Mouse (Mus musculus) embryonic facial prominence, embryonic 15.5 days (tissue): ENCODE measurements around the gene Eif4g3. TPM values are rescaled to one million over a fixed set of nuclear protein-coding genes. Genes with fewer than 3 reads are reported as not detected.
"Not testable (repeated sequence)": the region's sequence is repeated elsewhere in the genome, so short reads cannot be mapped to it uniquely, and the experiment has no call there.

Experiments used
- ATAC-seq: fragments of 200-750 bp; cut with Nextera tagmentation; 2 replicates; pipeline ENCODE4 v1.8.0; 2017; ENCODE audit warnings: low read depth, moderate TSS enrichment; ENCODE audit not compliant: insufficient number of reproducible peaks, low FRiP score, low TSS enrichment
- H3K27ac ChIP-seq: fragments of 300-500 bp; sonication (generic); replicated peaks from 2 replicates; pipeline ENCODE4 v1.5.1; 2015; ENCODE audit warnings: mild to moderate bottlenecking, inconsistent platforms
- H3K27me3 ChIP-seq: fragments of 300-500 bp; sonication (generic); 2 replicates; pipeline ENCODE4 v1.6.1; 2015; ENCODE audit warnings: inconsistent platforms
- H3K36me3 ChIP-seq: fragments of 300-500 bp; sonication (generic); 2 replicates; pipeline ENCODE4 v1.6.1; 2015; ENCODE audit warnings: mild to moderate bottlenecking, inconsistent platforms
- H3K4me1 ChIP-seq: fragments of 300-500 bp; sonication (generic); 2 replicates; pipeline ENCODE4 v1.6.1; 2015; ENCODE audit warnings: inconsistent platforms
- H3K4me2 ChIP-seq: fragments of 300-500 bp; sonication (generic); replicated peaks from 2 replicates; pipeline ENCODE4 v1.6.1; 2015; ENCODE audit warnings: mild to moderate bottlenecking, inconsistent platforms
- H3K4me3 ChIP-seq: fragments of 300-500 bp; sonication (generic); replicated peaks from 2 replicates; pipeline ENCODE4 v1.5.1; 2015; ENCODE audit warnings: mild to moderate bottlenecking, inconsistent platforms
- H3K9ac ChIP-seq: fragments of 300-500 bp; sonication (generic); 2 replicates; pipeline ENCODE4 v1.6.1; 2015; ENCODE audit warnings: inconsistent platforms
- H3K9me3 ChIP-seq: fragments of 300-500 bp; sonication (generic); replicated peaks from 2 replicates; pipeline ENCODE4 v1.6.1; 2016; ENCODE audit warnings: inconsistent platforms
- WGBS: fragments of 180-500 bp; shearing (Covaris S2); methylation state at CpG from one replicate; pipeline ENCODE4 v1.1.7; 2015; 5-methylcytosine and 5-hydroxymethylcytosine counted together
- polyA plus RNA-seq: library from polyadenylated mRNA; unstranded; fragments of >200 nt; fragmentation: Nextera tagmentation; extraction: Ambion mirVana; gene quantifications from 2 replicates; pipeline ENCODE4 v1.2.1, GENCODE M21; 2015

The Eif4g3 gene
- polyA plus RNA-seq, 1 experiment from 2014 or later: 36.2 TPM

DNA sequence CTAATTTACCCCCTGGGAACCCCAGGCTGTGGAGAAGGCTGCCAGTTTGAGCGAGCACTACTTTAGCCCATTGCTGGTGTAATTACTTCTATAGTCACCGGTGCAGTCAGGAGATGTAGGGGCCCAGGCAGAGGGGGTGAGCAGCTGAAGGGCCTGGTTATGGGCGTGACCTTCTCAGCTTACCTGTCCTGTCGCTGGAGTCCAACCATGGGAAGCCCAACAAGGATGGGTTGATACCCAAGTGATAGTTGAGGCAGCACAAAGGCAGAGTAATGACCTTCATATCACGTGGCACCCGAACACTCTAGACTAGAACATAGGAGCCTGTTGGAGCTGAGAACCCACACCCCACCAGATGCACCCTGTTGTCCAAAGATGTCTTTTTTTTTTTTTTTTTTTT is 29.4 kb upstream of the Eif4g3 start:
- Histone ChIP-seq H3K9ac (no peak overlapping the region), H3K4me1 (0 out of 2 replicates have a peak, but pooled peaks cover 5% of the 10 kb centered on the region), H3K9me3 (no peaks in the 10 kb centered on the region), H3K36me3 (peaks cover 65% of the 10 kb centered on the region), H3K27ac (no peak overlapping the region), H3K4me3 (no peak overlapping the region), H3K27me3 (no peaks in the 10 kb centered on the region), H3K4me2 (no peak overlapping the region)
- ATAC-seq: no peak
- 87% methylated on average over 6 of the region's 6 CpGs for WGBS

DNA sequence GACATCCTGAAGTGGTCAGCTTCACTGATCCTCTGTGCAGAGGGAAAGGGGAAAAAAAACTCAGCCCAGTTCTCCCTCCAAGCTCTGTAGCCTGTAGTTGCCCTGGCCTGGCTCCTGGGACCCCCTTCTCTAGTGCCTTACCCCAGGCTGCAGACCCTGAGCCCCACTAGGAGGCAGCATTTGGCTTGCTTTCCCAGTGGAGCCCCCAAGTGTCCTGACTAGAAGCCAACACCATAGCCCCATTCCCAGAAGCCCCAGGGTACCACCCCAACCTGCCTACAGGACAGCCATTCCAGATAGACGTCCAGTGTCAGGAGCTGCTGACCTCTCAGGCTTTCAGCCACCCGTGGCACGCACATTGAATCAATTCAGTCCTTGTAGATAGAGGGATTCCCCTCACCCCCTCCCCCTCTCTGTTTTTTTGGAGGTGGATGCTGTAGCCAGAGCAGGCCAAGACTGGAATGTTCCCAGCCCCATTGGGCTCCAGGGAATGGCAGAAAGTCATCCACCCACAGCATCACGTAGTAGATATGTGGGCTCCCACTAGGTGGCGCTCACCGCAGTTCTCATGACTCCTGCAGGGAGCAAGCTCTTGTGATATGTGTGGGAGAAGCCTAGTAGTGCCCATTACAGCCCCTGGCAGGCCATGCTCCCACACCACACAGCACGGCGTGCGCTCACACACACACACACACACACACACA is 28.8 kb upstream of the Eif4g3 start:
- 50% methylated on average over 6 of the region's 9 CpGs for WGBS
- no peak overlapping the region for H3K4me2 ChIP-seq
- no peak overlapping the region for H3K9ac ChIP-seq
- peaks cover 59% of the 10 kb centered on the region for H3K36me3 ChIP-seq
- no peak overlapping the region for H3K4me3 ChIP-seq
- ATAC-seq: peak; percentile 15; the same call in 1 of the 2 replicates
- H3K27ac ChIP-seq: no peak overlapping the region
- H3K4me1 ChIP-seq: 0 out of 2 replicates have a peak, but pooled peaks cover 5% of the 10 kb centered on the region
- no peaks in the 10 kb centered on the region for H3K9me3 ChIP-seq
- no peaks in the 10 kb centered on the region for H3K27me3 ChIP-seq

DNA sequence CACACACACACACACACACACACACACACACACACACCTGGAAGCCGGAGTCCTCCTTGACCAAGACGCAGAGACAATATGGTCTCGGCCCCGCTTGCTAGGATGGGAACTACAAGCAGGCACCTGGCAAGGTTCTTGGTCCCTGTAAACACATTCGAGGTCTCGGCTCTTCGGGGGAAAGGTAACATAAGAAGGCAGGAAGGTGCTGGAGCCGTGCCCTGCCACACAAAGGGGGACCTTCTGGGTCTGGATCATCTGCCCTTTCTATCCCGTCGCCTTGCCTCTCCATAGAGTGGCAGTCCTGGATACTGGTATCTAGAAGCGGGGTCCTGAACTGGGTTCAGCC is 28.3 kb upstream of the Eif4g3 start:
- whole genome bisulfite sequencing: 94% methylated on average over 11 of the region's 11 CpGs
- Histone ChIP-seq H3K4me2 (no peak overlapping the region), H3K4me1 (0 out of 2 replicates have a peak, but pooled peaks cover 5% of the 10 kb centered on the region), H3K36me3 (peaks cover 54% of the 10 kb centered on the region), H3K27ac (no peak overlapping the region), H3K4me3 (no peak overlapping the region), H3K9ac (no peak overlapping the region), H3K27me3 (no peaks in the 10 kb centered on the region), H3K9me3 (no peaks in the 10 kb centered on the region)
- ATAC-seq: no peak

DNA sequence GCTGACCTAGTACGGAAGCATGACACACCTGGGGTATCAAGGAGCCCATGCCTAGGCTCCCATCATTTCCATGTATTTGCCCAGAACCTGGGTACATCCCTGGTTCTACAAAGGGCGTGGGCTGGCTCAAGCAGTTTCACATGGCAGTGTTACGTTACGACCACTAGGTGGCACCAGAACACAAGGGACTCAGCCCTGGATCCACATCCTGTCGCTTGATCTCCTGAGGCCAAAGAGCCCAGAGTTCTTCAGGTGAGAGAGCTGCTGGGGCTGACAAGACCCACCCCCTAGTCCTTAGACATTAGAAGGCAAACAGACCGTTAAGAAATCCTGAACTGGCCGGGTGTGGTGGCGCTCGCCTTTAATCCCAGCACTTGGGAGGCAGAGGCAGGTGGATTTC is 24.6 kb upstream of the Eif4g3 start:
- 12% methylated on average over 9 of the region's 9 CpGs for WGBS
- no peaks in the 10 kb centered on the region for H3K9me3 ChIP-seq
- no peaks in the 10 kb centered on the region for H3K27me3 ChIP-seq
- H3K27ac ChIP-seq: no peak overlapping the region
- H3K9ac ChIP-seq: no peak overlapping the region
- no peak overlapping the region for H3K4me3 ChIP-seq
- H3K4me1 ChIP-seq: 0 out of 2 replicates have a peak, but pooled peaks cover 5% of the 10 kb centered on the region
- no peak for ATAC-seq
- H3K4me2 ChIP-seq: no peak overlapping the region
- H3K36me3 ChIP-seq: peaks cover 19% of the 10 kb centered on the region; the same call in 1 of the 2 replicates

DNA sequence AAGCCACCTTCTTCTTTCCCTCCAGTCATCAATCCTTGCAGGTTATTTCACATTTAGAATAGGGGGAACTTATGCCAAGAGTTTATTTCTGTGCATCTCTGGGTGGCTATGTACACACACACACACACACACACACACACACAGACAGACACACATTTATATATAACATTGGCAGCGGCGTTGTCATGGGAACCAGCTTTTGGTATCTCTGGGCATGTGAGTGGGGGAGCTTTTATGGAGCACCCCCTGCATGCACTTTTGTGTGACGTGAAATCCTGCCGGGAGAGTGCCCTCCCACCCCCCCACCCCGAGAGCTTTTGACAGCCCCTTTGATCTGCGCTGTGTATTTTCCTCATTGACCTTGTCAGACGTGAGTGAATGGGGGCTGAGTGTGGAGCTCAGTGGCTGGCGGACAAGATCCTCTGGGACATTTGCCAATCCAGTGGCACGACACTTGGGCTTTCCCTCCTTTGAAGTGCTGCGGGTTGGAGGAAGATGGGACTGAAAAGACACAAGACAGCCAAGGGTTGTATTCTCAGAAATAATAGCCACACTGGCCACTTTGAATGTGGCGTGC is 22.1 kb upstream of the Eif4g3 start:
- H3K4me3 ChIP-seq, H3K27me3 ChIP-seq, H3K9me3 ChIP-seq, ATAC-seq, H3K27ac ChIP-seq, H3K36me3 ChIP-seq, H3K9ac ChIP-seq, H3K4me1 ChIP-seq, H3K4me2 ChIP-seq: not testable (repeated sequence)
- WGBS: no CpG with 5 or more reads among the region's 11 CpGs

DNA sequence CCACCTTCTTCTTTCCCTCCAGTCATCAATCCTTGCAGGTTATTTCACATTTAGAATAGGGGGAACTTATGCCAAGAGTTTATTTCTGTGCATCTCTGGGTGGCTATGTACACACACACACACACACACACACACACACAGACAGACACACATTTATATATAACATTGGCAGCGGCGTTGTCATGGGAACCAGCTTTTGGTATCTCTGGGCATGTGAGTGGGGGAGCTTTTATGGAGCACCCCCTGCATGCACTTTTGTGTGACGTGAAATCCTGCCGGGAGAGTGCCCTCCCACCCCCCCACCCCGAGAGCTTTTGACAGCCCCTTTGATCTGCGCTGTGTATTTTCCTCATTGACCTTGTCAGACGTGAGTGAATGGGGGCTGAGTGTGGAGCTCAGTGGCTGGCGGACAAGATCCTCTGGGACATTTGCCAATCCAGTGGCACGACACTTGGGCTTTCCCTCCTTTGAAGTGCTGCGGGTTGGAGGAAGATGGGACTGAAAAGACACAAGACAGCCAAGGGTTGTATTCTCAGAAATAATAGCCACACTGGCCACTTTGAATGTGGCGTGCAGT is 17.9 kb upstream of the Eif4g3 start:
- H3K4me1 ChIP-seq, ATAC-seq, H3K4me2 ChIP-seq, H3K4me3 ChIP-seq, H3K9me3 ChIP-seq, H3K27me3 ChIP-seq, H3K27ac ChIP-seq, H3K36me3 ChIP-seq, H3K9ac ChIP-seq: not testable (repeated sequence)
- no CpG with 5 or more reads among the region's 11 CpGs for WGBS

DNA sequence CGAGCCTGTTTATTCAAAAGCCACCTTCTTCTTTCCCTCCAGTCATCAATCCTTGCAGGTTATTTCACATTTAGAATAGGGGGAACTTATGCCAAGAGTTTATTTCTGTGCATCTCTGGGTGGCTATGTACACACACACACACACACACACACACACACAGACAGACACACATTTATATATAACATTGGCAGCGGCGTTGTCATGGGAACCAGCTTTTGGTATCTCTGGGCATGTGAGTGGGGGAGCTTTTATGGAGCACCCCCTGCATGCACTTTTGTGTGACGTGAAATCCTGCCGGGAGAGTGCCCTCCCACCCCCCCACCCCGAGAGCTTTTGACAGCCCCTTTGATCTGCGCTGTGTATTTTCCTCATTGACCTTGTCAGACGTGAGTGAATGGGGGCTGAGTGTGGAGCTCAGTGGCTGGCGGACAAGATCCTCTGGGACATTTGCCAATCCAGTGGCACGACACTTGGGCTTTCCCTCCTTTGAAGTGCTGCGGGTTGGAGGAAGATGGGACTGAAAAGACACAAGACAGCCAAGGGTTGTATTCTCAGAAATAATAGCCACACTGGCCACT is 13.7 kb upstream of the Eif4g3 start:
- ATAC-seq, H3K36me3 ChIP-seq, H3K4me3 ChIP-seq, H3K9me3 ChIP-seq, H3K9ac ChIP-seq, H3K27ac ChIP-seq, H3K27me3 ChIP-seq, H3K4me1 ChIP-seq, H3K4me2 ChIP-seq: not testable (repeated sequence)
- WGBS: no CpG with 5 or more reads among the region's 11 CpGs

DNA sequence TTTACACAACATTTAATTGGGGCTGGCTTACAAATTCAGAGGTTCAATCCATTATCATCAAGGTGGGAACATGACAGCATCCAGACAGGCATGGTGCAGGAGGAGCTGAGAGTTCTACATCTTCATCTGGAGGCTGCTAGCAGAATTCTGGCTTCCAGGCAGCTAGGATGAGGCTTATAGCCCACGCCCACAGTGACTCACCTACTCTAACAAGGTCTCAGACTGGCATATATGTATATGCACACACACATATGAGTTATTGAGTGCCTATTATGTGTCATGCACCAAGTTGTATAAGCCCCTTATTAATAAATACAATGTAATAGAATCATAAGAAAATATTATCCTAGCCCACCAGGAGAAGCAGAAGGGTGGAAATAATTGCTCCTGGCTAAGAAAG is 10.0 kb upstream of the Eif4g3 start:
- H3K9me3 ChIP-seq: no peaks in the 10 kb centered on the region
- no peaks in the 10 kb centered on the region for H3K36me3 ChIP-seq
- H3K27ac ChIP-seq: no peak overlapping the region
- no peak; the same call in 1 of the 2 replicates for ATAC-seq
- H3K4me1 ChIP-seq: peaks cover 4% of the 10 kb centered on the region
- no peak overlapping the region for H3K9ac ChIP-seq
- no peak overlapping the region for H3K4me2 ChIP-seq
- H3K4me3 ChIP-seq: no peak overlapping the region
- WGBS: 69% methylated on average over 1 of the region's 1 CpGs
- H3K27me3 ChIP-seq: no peaks in the 10 kb centered on the region

DNA sequence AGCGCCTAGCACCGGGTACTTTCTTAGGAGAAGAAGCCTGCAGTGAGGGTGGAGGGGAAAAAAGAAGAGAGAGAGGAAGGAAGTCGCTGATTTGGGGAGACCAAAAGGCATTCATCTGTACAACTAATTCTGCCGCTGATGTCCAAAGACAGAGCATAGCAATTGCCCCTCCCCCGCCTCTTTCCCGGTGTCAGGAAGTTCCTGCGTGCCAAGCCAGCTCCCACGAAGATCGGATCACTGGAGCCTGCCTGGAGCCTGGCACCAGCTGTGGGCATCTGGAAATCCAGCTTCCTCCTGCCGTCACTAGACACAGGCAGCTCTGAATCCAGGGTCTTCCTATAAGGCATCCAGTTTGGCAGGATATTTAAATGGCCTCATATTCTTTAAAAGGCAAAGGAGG is 8.6 kb upstream of the Eif4g3 start:
- H3K36me3 ChIP-seq: no peaks in the 10 kb centered on the region
- no peaks in the 10 kb centered on the region for H3K27me3 ChIP-seq
- H3K9me3 ChIP-seq: no peaks in the 10 kb centered on the region
- H3K4me3 ChIP-seq: no peak overlapping the region
- H3K9ac ChIP-seq: no peak overlapping the region
- peak; percentile 59; the same call in 1 of the 2 replicates for ATAC-seq
- H3K27ac ChIP-seq: no peak overlapping the region
- 0 out of 2 replicates have a peak overlapping the region, but pooled peaks have one; percentile 15 for H3K4me2 ChIP-seq
- H3K4me1 ChIP-seq: peaks cover 4% of the 10 kb centered on the region
- 22% methylated on average over 10 of the region's 10 CpGs for WGBS

DNA sequence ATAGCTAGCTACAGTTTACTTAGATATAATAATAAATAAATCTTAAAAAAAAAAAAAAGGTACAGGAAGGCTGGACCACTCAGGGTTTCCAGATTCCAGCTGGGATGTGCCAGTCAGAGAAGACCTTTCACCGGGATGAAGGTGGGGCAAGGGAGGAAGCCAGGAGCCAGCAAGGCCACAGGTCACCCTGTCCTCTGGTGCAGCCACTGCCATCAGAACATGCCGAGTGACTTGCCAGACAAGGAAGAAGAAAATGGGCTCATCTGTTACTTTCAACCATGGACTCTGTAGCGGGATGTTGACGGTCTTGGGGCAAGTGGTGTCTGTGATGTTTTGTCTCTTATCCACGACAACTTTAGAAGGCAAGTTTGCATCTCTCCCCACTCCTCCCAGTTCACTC is 8.1 kb upstream of the Eif4g3 start:
- 66% methylated on average over 5 of the region's 5 CpGs for WGBS
- no peak overlapping the region for H3K27ac ChIP-seq
- H3K9ac ChIP-seq: no peak overlapping the region
- no peaks in the 10 kb centered on the region for H3K27me3 ChIP-seq
- H3K4me1 ChIP-seq: peaks cover 5% of the 10 kb centered on the region
- no peaks in the 10 kb centered on the region for H3K36me3 ChIP-seq
- ATAC-seq: no peak
- no peak overlapping the region for H3K4me3 ChIP-seq
- no peak overlapping the region for H3K4me2 ChIP-seq
- H3K9me3 ChIP-seq: no peaks in the 10 kb centered on the region

DNA sequence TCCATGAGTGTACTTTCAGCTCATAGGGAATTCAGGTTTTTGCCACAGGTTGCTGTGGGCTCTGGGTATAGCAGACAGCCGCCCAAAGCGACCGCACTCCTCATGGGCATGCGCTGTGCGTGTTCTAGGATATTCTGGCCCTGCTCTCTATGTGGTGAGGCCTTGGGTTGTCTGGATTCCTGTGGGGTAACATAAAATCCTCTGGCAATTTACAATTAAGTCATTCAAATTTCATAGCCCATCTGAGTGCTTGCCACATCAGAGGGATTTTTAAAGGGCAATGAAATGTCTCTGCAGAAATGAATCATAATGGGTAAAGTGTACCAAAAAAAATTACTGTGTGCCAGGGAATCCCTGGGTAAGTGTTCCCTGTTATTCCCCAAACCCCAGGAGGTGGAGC is 3.4 kb upstream of the Eif4g3 start:
- H3K9ac ChIP-seq: no peak overlapping the region
- 0 out of 2 replicates have a peak, but pooled peaks cover 4% of the 10 kb centered on the region for H3K9me3 ChIP-seq
- ATAC-seq: peak; percentile 45; the same call in 1 of the 2 replicates
- WGBS: 55% methylated on average over 5 of the region's 5 CpGs
- H3K4me2 ChIP-seq: no peak overlapping the region
- H3K4me3 ChIP-seq: no peak overlapping the region
- H3K4me1 ChIP-seq: peaks cover 11% of the 10 kb centered on the region
- H3K27me3 ChIP-seq: peaks cover 7% of the 10 kb centered on the region
- no peak overlapping the region for H3K27ac ChIP-seq
- H3K36me3 ChIP-seq: no peaks in the 10 kb centered on the region
